Mouse (Mus musculus): Measurements from ENCODE around the gene Dync1h1.
A peak's percentile ranks its signal among the peaks of the same experiment; 100 is the strongest.
"Not testable (repeated sequence)": the region's sequence is repeated elsewhere in the genome, so short reads cannot be mapped to it uniquely, and the experiment has no call there.

Dync1h1 gene

DNA sequence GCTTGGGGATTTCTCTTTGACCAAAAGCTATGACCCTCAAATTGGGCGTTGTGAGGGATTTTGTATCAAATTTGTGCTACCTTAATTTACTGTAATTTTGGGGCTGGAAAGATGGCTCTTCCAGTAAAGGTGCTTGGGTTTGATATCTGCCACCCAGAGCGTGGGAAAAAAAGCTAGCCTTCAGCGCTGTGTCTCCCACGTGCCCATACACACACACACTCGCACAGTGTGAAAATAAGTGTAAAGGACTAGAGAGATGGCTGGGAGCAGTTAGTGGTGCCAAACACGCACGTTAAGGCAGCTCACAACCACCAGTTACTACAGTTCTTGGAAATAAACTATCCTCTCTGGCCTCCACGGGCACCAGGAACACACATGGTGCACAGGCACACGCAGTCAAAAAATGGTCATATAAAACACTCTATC lies 95.7 kb downstream of the Dync1h1 start:
- no peak for DNase-seq

GRCm38 (mm10) chr12:110697457-110697856 lies 96.2 kb downstream of the Dync1h1 start:
- no peak for DNase-seq

- no peak for DNase-seq
Measured at GRCm38 (mm10) chr12:110698080-110698479, 96.8 kb downstream of the Dync1h1 start.

- no peak for DNase-seq
Measured at GRCm38 (mm10) chr12:110698523-110699170, 97.4 kb downstream of the Dync1h1 start.

DNA sequence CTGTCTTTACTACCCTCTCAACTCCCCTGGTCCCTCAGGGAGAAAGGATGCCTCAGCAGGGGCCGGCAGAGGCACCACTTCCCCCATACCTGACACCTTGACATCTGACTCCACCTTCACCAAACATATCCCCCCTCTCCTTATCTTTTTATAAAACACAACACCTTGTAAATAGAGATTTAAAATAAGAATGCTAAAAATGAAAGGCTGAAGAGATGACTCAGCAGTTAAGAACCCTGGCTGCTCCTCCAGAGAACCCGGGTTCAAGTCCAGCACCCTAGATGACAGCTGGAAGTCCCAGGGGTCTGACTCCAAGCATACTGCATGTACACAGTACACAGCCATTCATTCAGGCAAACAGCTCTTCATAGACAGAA lies 97.9 kb downstream of the Dync1h1 start:
- no peak for DNase-seq

DNA sequence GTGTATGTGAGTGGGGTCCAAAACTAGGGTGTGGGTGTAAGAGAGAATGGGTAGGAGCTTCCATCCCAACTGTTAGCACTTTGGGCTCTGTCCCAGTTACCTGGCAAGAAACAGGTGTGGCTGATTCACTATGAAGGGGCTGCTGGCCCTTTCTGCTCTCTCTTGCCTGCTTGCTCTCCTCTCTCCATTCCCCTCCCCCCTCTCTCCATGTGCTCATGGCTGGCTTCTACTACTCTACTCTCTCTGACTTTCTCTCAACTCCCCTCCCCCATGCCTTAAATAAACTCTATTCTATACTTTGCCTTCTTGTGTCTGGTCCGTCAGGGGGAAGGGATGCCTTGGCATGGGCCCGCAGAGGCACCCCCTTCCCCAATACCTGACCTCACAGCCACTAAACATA lies 99.5 kb downstream of the Dync1h1 start:
- no peak for DNase-seq

DNA sequence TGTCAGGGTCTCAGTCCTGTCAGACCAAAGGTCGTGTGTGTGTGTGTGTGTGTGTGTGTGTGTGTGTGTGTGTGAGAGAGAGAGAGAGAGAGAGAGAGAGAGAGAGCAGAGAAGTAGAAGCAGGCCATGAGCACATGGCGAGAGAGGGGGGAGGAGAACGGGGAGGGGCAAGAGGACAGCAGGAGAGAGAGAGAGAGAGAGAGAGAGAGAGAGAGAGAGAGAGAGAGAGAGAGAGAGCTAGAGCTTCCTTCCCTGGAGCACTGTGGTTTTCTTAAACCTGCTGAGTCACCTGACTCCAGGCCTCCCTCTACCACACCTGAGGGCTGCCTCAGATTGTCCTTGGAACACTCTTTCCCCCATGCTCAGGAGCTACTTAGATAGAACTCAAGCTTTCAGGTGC lies 100.1 kb downstream of the Dync1h1 start:
- DNase-seq, result not testable (repeated sequence)

- DNase-seq, result no peak
Measured at GRCm38 (mm10) chr12:110702556-110702955, 101.3 kb downstream of the Dync1h1 start, which contains the start of gene Hsp90aa1. Hsp90aa1 (minus strand) TSS chr12:110702728.

DNA sequence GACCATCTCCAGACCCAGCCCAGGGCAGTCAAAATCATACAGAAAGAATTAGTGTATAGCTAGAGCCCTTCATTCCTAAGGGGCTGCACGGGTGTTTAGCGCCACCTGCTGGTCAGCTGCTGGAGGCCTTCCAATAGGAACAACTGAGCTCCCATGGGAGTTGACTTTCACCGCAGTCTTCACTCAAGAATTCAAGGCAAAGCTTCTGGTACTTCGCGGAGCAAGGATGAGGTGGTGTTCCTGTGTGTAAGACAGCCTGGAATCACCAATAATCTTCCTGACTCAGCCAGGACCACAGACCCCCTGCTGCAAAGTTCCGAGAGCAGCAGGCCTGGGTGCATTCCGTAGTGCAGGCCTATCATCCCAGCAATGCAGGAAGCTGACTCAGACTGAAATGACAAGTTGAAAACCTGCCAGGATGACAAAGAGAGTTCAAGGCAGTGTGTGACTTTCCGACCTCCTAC lies 101.8 kb downstream of the Dync1h1 start:
- DNase-seq, result peak; percentile 56 to 57

GRCm38 (mm10) chr12:110703682-110704081 lies 102.4 kb downstream of the Dync1h1 start:
- no peak for DNase-seq

DNA sequence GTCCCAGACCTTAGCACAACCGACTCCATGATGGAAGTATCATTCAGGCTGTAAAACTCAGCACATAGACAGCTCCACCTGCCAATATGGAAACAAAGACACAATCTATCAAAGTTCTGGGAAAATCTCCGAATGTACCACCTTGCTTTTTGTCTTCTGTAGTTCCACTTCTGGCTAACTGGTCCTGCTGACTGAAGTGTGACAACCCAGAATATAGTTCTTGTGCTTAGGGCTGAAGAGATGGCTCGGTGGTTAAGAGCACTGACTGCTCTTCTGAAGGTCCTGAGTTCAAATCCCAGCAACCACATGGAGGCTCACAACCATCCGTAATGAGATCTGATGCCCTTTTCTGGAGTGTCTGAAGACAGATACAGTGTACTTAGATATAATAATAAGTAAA lies 104.2 kb downstream of the Dync1h1 start:
- not testable (repeated sequence) for DNase-seq

- DNase-seq, result peak; percentile 42 to 44
Measured at GRCm38 (mm10) chr12:110706337-110707231, 105.3 kb downstream of the Dync1h1 start.

DNA sequence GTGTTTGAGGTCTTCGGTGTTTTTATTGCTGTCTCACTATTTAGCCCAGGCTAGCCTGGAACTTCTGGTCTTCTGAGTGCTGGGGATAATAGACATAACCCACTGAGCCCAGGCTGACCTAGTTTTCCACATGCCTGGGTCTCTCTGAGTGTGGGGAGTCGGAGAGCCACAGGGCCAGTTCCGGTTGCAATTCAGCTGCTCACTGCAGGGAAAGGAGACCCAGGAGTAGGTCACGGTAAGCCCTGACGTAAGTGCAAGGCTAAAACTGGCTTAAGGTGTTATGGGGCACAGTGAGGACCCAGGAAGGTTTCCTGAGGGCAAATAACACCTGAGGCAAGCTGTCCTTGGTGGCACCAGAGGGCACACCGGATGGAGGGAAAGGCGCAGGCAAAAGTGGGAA lies 106.2 kb downstream of the Dync1h1 start:
- DNase-seq, result no peak

GRCm38 (mm10) chr12:110711270-110711669 lies 110.0 kb downstream of the Dync1h1 start:
- DNase-seq, result no peak

- no peak for DNase-seq
Measured at GRCm38 (mm10) chr12:110713784-110714183, 112.5 kb downstream of the Dync1h1 start.

DNA sequence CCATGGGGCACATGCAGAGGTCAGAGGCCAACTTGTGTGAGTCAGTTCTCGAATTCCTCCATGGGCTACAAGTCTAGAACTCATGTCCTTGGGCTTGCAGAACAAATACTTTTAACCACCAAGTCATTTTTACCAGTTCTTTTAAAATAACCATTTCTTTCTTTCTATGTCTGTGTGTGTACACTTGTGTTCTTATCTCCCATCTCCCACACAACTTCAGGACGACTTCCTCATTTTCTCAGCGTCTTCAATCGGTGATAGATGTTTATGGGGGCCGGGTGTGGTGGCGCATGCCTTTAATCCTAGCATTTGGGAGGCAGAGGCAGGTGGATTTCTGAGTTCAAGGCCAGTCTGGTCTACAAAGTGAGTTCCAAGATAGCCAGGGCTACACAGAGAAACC lies 113.0 kb downstream of the Dync1h1 start:
- DNase-seq, result no peak

GRCm38 (mm10) chr12:110716004-110716403 lies 114.8 kb downstream of the Dync1h1 start:
- no peak for DNase-seq

Data from thymus, adult 18-20 months (tissue).